15 mouse cellular contexts compared by ENCODE assay signal in the genomic region with DNA sequence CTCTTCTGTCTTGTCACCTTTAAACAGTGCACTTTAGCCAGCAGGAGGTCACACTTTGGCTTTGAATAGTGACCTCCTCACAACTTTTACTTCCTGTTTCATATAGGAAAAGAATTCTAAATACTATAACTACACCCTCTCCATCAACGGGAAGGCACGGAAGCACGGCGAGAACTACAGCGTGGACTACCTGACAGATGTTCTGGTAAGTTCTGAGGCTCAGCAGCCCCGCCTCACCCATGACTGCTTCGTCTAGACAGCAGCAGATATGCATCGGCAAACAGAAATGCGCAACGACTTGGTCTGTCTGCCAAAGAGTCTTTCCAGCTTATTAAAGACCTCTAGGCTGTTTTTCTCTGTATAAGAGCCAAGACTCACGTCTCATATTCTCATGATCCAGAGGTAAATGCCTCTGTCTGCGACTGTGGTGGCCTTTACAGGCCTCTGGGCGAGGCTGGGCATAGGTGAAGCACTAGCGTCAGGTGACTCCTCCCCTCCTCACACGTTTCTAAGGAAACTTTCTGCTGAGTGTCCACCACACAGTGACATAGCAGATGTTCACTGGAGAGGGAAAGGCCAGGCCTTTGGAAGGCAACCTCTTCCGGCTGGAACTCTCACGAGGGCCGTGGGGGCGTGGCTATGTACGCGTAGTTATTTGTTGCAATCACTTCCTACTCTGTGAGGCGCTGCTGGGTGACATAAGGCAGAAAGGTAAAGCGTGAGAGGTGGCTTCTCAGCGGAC. TPM values are rescaled to one million over a fixed set of nuclear protein-coding genes. Genes with fewer than 3 reads are reported as not detected.
A peak's percentile ranks its signal among the peaks of the same experiment; 100 is the strongest.
DNase-seq lines count a peak whose midpoint lies in the region; ATAC-seq and TF ChIP-seq lines count a peak whose summit lies in the region.
"Had no signal": no experiment of that assay in that cellular context is flagged by ENCODE, and none has a peak within 500 bp of the region (broad histone marks: within the 10 kb centered on the region; RNA-seq: fewer than 3 reads in every experiment).

No protein-coding gene starts in this region.

- no peak overlapping the region for H3K4me3 ChIP-seq in kidney, adult 2 months (ENCODE audit: insufficient read depth, low read depth, low read length)
- peak overlapping the region; percentile 31 to 55 (median 50) for H3K4me3 ChIP-seq in CH12.LX (replicated peaks in 1 of 3; ENCODE audit: low read depth in 2 of 3, low read length in 2 of 3, poor library complexity in 1 of 3)
- H3K4me3 ChIP-seq in intestine, embryonic 16.5 days (ENCODE audit: low read length): no peak overlapping the region
- no peak overlapping the region for H3K4me3 ChIP-seq in hindbrain, postnatal 0 days (ENCODE audit: low read length)
- H3K4me3 ChIP-seq: forebrain, embryonic 12.5 days; heart, embryonic 13.5 days; limb, embryonic 15.5 days; neural tube, embryonic 13.5 days had no signal

- peak; percentile 32 for DNase-seq in kidney, adult 2 months
- no peak for DNase-seq in kidney, postnatal 14 days
- DNase-seq in CH12.LX (ENCODE audit: extremely low read depth): peak; percentile 92
- DNase-seq in hindbrain, postnatal 0 days (ENCODE audit: low spot score): no peak
- DNase-seq in cerebellum, postnatal 36 days: no peak
- DNase-seq in adrenal gland, postnatal 14 days: no peak
- DNase-seq: cerebellum, postnatal 10 days; right cerebral cortex, adult 18-20 months had no signal

- peaks cover 11% of the 10 kb centered on the region for H3K36me3 ChIP-seq in kidney, adult 2 months (ENCODE audit: control insufficient read depth, insufficient read depth, low read length)
- peaks cover 38 to 62% of the 10 kb centered on the region in 2 experiments for H3K36me3 ChIP-seq in CH12.LX (replicated peaks in 1 of 2; ENCODE audit: control insufficient read depth in 1 of 2, insufficient read depth in 1 of 2, low read length in 1 of 2)
- H3K36me3 ChIP-seq in intestine, embryonic 16.5 days (ENCODE audit: control insufficient read depth, insufficient read depth, low read length): peaks cover 31% of the 10 kb centered on the region
- peaks cover 66% of the 10 kb centered on the region for H3K36me3 ChIP-seq in hindbrain, postnatal 0 days (ENCODE audit: insufficient read depth, low read length)

- no peak overlapping the region for H3K27ac ChIP-seq in kidney, adult 2 months (ENCODE audit: insufficient read depth, low read depth, low read length)
- peak overlapping the region; percentile 95 for H3K27ac ChIP-seq in CH12.LX (ENCODE audit: insufficient read depth, low read depth)
- H3K27ac ChIP-seq in intestine, embryonic 16.5 days (ENCODE audit: low read length): peak overlapping the region; percentile 76
- H3K27ac ChIP-seq in hindbrain, postnatal 0 days: no peak overlapping the region
- H3K27ac ChIP-seq: forebrain, embryonic 12.5 days; heart, embryonic 13.5 days; limb, embryonic 15.5 days; neural tube, embryonic 13.5 days had no signal

- H3K27me3 ChIP-seq in kidney, adult 2 months (replicated peaks; ENCODE audit: control insufficient read depth, insufficient read depth, low read length): no peaks in the 10 kb centered on the region
- no peaks in the 10 kb centered on the region for H3K27me3 ChIP-seq in CH12.LX (replicated peaks)
- H3K27me3 ChIP-seq in intestine, embryonic 16.5 days (replicated peaks; ENCODE audit: control insufficient read depth, insufficient read depth, low read length): no peaks in the 10 kb centered on the region
- no peaks in the 10 kb centered on the region for H3K27me3 ChIP-seq in hindbrain, postnatal 0 days (ENCODE audit: insufficient read depth, low read length)
- H3K27me3 ChIP-seq: forebrain, embryonic 12.5 days; heart, embryonic 13.5 days; limb, embryonic 15.5 days; neural tube, embryonic 13.5 days had no signal

- TF ChIP-seq CTCF in kidney, adult 2 months (conservative IDR thresholded peaks at IDR 0.05; ENCODE audit: insufficient read depth, insufficient read length, low read depth, low read length): no peak
- no peak for TF ChIP-seq CTCF in CH12.LX (conservative IDR thresholded peaks at IDR 0.05 in 1 of 2, IDR thresholded peaks at IDR 0.05 in 1 of 2; ENCODE audit: low read depth in 2 of 2, low read length in 2 of 2)
- TF ChIP-seq CTCF in hindbrain, postnatal 0 days (IDR thresholded peaks at IDR 0.05; ENCODE audit: low read depth): no peak

- dilution Hi-C loops in CH12.LX (cut with MboI; ENCODE audit: extremely low pct_ligation_motif_present, extremely low pct_unique_long_range_greater_than_20kb, low sequenced_read_pairs): no loop called here

- H3K79me2 ChIP-seq in CH12.LX (replicated peaks; ENCODE audit: control insufficient read depth, extremely low read depth, insufficient read depth, poor library complexity, severe bottlenecking): no peaks in the 10 kb centered on the region; the same call in 1 of the 2 replicates

- TF ChIP-seq EP300 in CH12.LX (IDR thresholded peaks at IDR 0.05; ENCODE audit: low read length): no peak

- TF ChIP-seq RAD21 in CH12.LX (IDR thresholded peaks at IDR 0.05; ENCODE audit: low read depth, low read length): no peak

- no peaks in the 10 kb centered on the region for H3K4me1 ChIP-seq in kidney, adult 2 months (ENCODE audit: control insufficient read depth, insufficient read depth, low read length)
- H3K4me1 ChIP-seq in CH12.LX (ENCODE audit: control insufficient read depth in 1 of 2, insufficient read depth in 2 of 2): peaks cover 20 to 46% of the 10 kb centered on the region in 2 experiments
- H3K4me1 ChIP-seq in intestine, embryonic 16.5 days (ENCODE audit: control insufficient read depth, insufficient read depth, low read length): peaks cover 14% of the 10 kb centered on the region
- no peaks in the 10 kb centered on the region for H3K4me1 ChIP-seq in hindbrain, postnatal 0 days (ENCODE audit: insufficient read depth, low read length)
- H3K4me1 ChIP-seq: forebrain, embryonic 12.5 days; limb, embryonic 15.5 days; neural tube, embryonic 13.5 days had no signal

- 62% methylated on average over 24 of the region's 24 CpGs for WGBS in kidney, adult 2 months
- 80% methylated on average over 24 of the region's 24 CpGs for WGBS in intestine, embryonic 16.5 days
- 91% methylated on average over 24 of the region's 24 CpGs for WGBS in hindbrain, postnatal 0 days

- peak overlapping the region; percentile 73 for H3K9ac ChIP-seq in CH12.LX (ENCODE audit: insufficient read depth, low read depth)
- no peak overlapping the region for H3K9ac ChIP-seq in intestine, embryonic 16.5 days (ENCODE audit: low read depth, low read length)
- no peak overlapping the region for H3K9ac ChIP-seq in hindbrain, postnatal 0 days (replicated peaks; ENCODE audit: low read length)
- H3K9ac ChIP-seq: forebrain, embryonic 12.5 days; heart, embryonic 13.5 days; limb, embryonic 15.5 days; neural tube, embryonic 13.5 days had no signal

- H3K9me3 ChIP-seq in CH12.LX (replicated peaks; ENCODE audit: low read length): peaks cover 4% of the 10 kb centered on the region
- no peaks in the 10 kb centered on the region for H3K9me3 ChIP-seq in intestine, embryonic 16.5 days (ENCODE audit: control insufficient read depth, low read length)
- H3K9me3 ChIP-seq in hindbrain, postnatal 0 days (ENCODE audit: low read length): no peaks in the 10 kb centered on the region
- H3K9me3 ChIP-seq: forebrain, embryonic 12.5 days; G1E; heart, embryonic 13.5 days; limb, embryonic 15.5 days; neural tube, embryonic 13.5 days had no signal

- TF ChIP-seq POLR2A in kidney, adult 2 months (IDR thresholded peaks at IDR 0.05; ENCODE audit: low read depth, low read length): no peak
- peak; percentile 34 for TF ChIP-seq POLR2A in CH12.LX (IDR thresholded peaks at IDR 0.05; ENCODE audit: low read depth, low read length)

- ATAC-seq in intestine, embryonic 16.5 days: peak; percentile 84
- peak; percentile 30; the same call in 1 of the 2 replicates for ATAC-seq in neutrophil, adult 5-6 weeks (ENCODE audit: extremely low read depth, insufficient number of reproducible peaks, low FRiP score, poor library complexity, severe bottlenecking)
- no peak for ATAC-seq in hindbrain, postnatal 0 days

- H3K4me2 ChIP-seq in CH12.LX (ENCODE audit: insufficient read depth, low read depth, poor library complexity, severe bottlenecking): peak overlapping the region; percentile 73
- no peak overlapping the region for H3K4me2 ChIP-seq in intestine, embryonic 16.5 days (ENCODE audit: low read depth, low read length)
- no peak overlapping the region for H3K4me2 ChIP-seq in hindbrain, postnatal 0 days (ENCODE audit: low read depth, low read length)
- H3K4me2 ChIP-seq: forebrain, embryonic 12.5 days; heart, embryonic 13.5 days; limb, embryonic 15.5 days; neural tube, embryonic 13.5 days had no signal

- in situ Hi-C loops in CH12.LX (cut with MboI; ENCODE audit: low pct_ligation_motif_present, low pct_unique_long_range_greater_than_20kb, low sequenced_read_pairs): no loop called here

TF ChIP-seq in CH12.LX, 34 proteins besides CTCF, POLR2A, EP300 and RAD21 (continues in another document):
- TF ChIP-seq MAX (IDR thresholded peaks at IDR 0.05; ENCODE audit: low read length): no peak
- TF ChIP-seq SIN3A (IDR thresholded peaks at IDR 0.05; ENCODE audit: low read length): peak; percentile 77; the same call in 1 of the 2 replicates
- no peak for TF ChIP-seq GABPA (IDR thresholded peaks at IDR 0.05; ENCODE audit: insufficient replicate concordance, low read depth, low read length)
- TF ChIP-seq ZC3H11A (IDR thresholded peaks at IDR 0.05; ENCODE audit: low read depth, low read length): no peak
- TF ChIP-seq ZNF384 (IDR thresholded peaks at IDR 0.05; ENCODE audit: low read depth, low read length): no peak
- TF ChIP-seq HCFC1 (IDR thresholded peaks at IDR 0.05; ENCODE audit: low read depth, low read length): peak; percentile 39; the same call in 1 of the 2 replicates

RNA-seq across cellular contexts. Expression of a gene that starts 11.8 kb away (rescaled TPM):
- 128 and 160 TPM in 2 replicates for polyA plus RNA-seq in kidney, adult 2 months (2012; rRNA removed)
- 58.2 and 77.2 TPM in 2 replicates for total RNA-seq in CH12.LX (2012; rRNA removed)
- total RNA-seq in CH12.LX (2014; rRNA removed): 28.4 and 28.7 TPM in 2 replicates
- 87.3 and 104 TPM in 2 replicates for polyA plus RNA-seq in CH12.LX (2012; ENCODE audit: insufficient read length, low read depth)
- 43.3 and 50.4 TPM in 2 replicates for polyA plus RNA-seq in intestine, embryonic 16.5 days (2015; fragmentation: Nextera tagmentation; extraction: Ambion mirVana)
- 92.6 and 96.6 TPM in 2 replicates for total RNA-seq in neutrophil, adult 5-6 weeks (2017)
- 87.5 and 93.8 TPM in 2 replicates for total RNA-seq in hindbrain, postnatal 0 days (2014; rRNA removed)
- polyA plus RNA-seq in hindbrain, postnatal 0 days (2015; fragmentation: Nextera tagmentation; extraction: Ambion mirVana): 38.2 and 39.5 TPM in 2 replicates
- 126 and 138 TPM in 2 replicates for total RNA-seq in adrenal gland, postnatal 14 days (2021)

RNA-seq across cellular contexts. Expression of a gene that starts 25.6 kb away (rescaled TPM):
- 1.0 and 1.2 TPM in 2 replicates for polyA plus RNA-seq in kidney, adult 2 months (2012; rRNA removed)
- total RNA-seq in CH12.LX (2012; rRNA removed): not detected in 2 replicates
- not detected in 2 replicates for total RNA-seq in CH12.LX (2014; rRNA removed)
- 0.16 TPM in 1 of 2 replicates, not detected in the other for polyA plus RNA-seq in CH12.LX (2012; ENCODE audit: insufficient read length, low read depth)
- polyA plus RNA-seq in intestine, embryonic 16.5 days (2015; fragmentation: Nextera tagmentation; extraction: Ambion mirVana): 3.5 and 4.3 TPM in 2 replicates
- total RNA-seq in neutrophil, adult 5-6 weeks (2017): 0.93 and 1.4 TPM in 2 replicates
- 47.5 and 55.6 TPM in 2 replicates for total RNA-seq in hindbrain, postnatal 0 days (2014; rRNA removed)
- polyA plus RNA-seq in hindbrain, postnatal 0 days (2015; fragmentation: Nextera tagmentation; extraction: Ambion mirVana): 9.6 and 10.4 TPM in 2 replicates
- total RNA-seq in adrenal gland, postnatal 14 days (2021): 3.9 and 4.2 TPM in 2 replicates
- polyA plus RNA-seq: G1E had no signal

Comparison
In these comparisons a context has a peak if more than half of its experiments do, and no peak if none do; other contexts are left out.
1. DNase-seq: peak in kidney, adult 2 months (single experiment) and CH12.LX (single experiment); none in kidney, postnatal 14 days (single experiment), hindbrain, postnatal 0 days (single experiment), cerebellum, postnatal 36 days (0 of 2) and adrenal gland, postnatal 14 days (single experiment).
2. H3K27ac ChIP-seq: peak in CH12.LX (single experiment) and intestine, embryonic 16.5 days (single experiment); none in kidney, adult 2 months (single experiment) and hindbrain, postnatal 0 days (single experiment).
3. H3K4me3 ChIP-seq: peak in CH12.LX (3 of 3); none in kidney, adult 2 months (single experiment), intestine, embryonic 16.5 days (single experiment) and hindbrain, postnatal 0 days (single experiment).